Mouse (Mus musculus): Measurements from ENCODE around the gene Trim38. TPM values are rescaled to one million over a fixed set of nuclear protein-coding genes. Genes with fewer than 3 reads are reported as not detected.
"Not testable (repeated sequence)": the region's sequence is repeated elsewhere in the genome, so short reads cannot be mapped to it uniquely, and the experiment has no call there.

The Trim38 gene
- polyA plus RNA-seq, 1 experiment = not detected

DNA sequence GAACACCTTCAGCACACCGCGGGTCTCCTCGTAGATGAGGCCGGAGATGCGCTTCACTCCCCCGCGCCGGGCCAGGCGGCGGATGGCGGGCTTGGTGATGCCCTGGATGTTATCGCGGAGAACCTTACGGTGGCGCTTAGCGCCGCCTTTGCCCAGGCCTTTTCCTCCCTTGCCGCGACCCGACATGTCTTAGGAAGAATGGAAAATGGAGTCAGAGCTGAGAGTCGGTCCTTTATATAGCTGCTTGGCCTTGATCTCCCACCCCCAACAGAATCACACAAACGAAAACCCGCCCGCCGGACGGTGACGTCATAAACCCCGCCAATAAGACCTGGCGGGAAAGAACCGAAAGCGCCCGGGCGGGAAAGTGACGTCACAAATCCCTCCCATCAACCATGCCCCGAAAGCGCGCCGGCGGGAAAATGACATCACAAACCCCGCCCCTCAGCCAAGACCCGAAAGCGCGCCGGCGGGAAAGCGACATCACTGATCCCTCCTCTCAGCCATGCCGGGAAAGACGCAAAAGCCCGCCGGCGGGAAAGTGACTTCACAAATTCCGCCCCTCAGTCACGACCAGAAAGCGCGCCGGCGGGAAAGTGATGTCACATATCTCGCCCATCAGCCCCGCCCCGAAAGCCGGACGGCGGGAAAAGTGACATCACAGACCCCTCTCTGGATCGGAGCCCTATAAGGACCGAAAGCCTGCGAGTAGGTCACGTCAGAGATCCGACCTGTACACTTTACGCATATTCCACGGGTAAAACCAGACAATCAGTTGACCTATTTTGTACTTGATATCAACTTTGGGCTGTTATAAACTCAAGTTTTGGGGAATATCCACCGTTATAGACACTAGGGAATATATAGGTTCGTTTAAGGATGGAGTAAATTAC lies 8.5 kb upstream of the Trim38 start, which contains the start of gene Hist1h4a:
TSS of gene Hist1h4a (minus strand) at position 259 of the 893 bp plus-strand sequence.
- under 1% methylated on average over 69 of the region's 72 CpGs for WGBS
- Histone ChIP-seq H3K36me3 (ENCODE audit: control insufficient read depth, insufficient read depth, low read length) (no peaks in the 10 kb centered on the region), H3K27ac (ENCODE audit: control insufficient read depth, insufficient read depth, low read length) (peak within 1 kb of the TSS; percentile 94), H3K27me3 (ENCODE audit: control insufficient read depth, insufficient read depth, low read length) (no peaks in the 10 kb centered on the region), H3K4me3 (ENCODE audit: control insufficient read depth, insufficient read depth, low read length) (peak within 1 kb of the TSS; percentile 50), H3K4me1 (replicated peaks; ENCODE audit: control insufficient read depth, insufficient read depth, low read length) (peaks cover 12% of the 10 kb centered on the region)
- peak; percentile 98 for DNase-seq
- peak; percentile 72 for TF ChIP-seq POLR2A (IDR thresholded peaks at IDR 0.05; ENCODE audit: control insufficient read depth, extremely low read depth, insufficient read depth, low read length, poor library complexity)
- no peak for TF ChIP-seq CTCF (IDR thresholded peaks at IDR 0.05; ENCODE audit: borderline replicate concordance, control insufficient read depth, extremely low read depth, insufficient read depth, low read length, poor library complexity)

DNA sequence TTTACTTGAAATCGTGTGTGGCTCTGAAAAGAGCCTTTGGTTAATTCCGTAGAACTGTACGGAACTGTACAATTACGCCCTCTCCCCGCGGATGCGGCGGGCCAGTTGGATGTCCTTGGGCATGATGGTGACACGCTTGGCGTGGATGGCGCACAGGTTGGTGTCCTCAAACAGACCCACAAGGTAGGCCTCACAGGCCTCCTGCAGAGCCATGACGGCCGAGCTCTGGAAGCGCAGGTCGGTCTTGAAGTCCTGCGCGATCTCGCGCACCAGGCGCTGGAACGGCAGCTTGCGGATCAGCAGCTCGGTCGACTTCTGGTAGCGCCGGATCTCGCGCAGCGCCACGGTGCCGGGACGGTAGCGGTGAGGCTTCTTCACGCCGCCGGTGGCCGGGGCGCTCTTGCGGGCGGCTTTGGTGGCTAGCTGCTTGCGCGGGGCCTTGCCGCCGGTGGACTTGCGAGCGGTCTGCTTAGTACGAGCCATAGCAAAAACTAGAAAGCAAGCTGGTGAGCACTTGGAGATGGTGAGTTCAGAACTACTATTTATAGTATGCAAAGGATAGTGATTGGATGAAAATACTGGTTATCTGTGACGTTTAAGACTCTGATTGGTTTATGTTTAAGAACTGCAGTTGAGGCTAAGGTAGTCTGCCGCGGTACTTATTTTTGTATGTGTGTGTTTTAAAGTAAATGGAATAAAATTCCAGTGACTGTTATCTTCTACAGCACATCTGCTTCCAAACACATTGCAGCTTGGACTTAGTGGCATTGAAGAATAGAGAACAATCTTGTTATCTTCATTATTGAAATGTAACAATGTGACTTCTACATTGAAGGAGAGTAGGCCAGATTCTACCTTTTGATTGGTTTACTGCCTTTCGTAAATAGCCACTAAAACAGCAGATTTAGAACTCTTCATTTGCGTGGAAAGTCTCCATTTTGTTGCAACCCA lies 7.6 kb upstream of the Trim38 start, which contains the start of gene Hist1h3a:
TSS of gene Hist1h3a (minus strand) at position 516 of the 951 bp plus-strand sequence.
- TF ChIP-seq POLR2A (IDR thresholded peaks at IDR 0.05; ENCODE audit: control insufficient read depth, extremely low read depth, insufficient read depth, low read length, poor library complexity) = peak; percentile 70
- DNase-seq = peak; percentile 72
- WGBS = under 1% methylated on average over 33 of the region's 52 CpGs
- H3K4me3 ChIP-seq (ENCODE audit: control insufficient read depth, insufficient read depth, low read length) = peak within 1 kb of the TSS; percentile 50
- H3K4me1 ChIP-seq (replicated peaks; ENCODE audit: control insufficient read depth, insufficient read depth, low read length) = peaks cover 12% of the 10 kb centered on the region
- not testable (repeated sequence) for H3K36me3 ChIP-seq (ENCODE audit: control insufficient read depth, insufficient read depth, low read length); H3K27me3 ChIP-seq (ENCODE audit: control insufficient read depth, insufficient read depth, low read length)
- H3K27ac ChIP-seq (ENCODE audit: control insufficient read depth, insufficient read depth, low read length) = peak within 1 kb of the TSS; percentile 94

DNA sequence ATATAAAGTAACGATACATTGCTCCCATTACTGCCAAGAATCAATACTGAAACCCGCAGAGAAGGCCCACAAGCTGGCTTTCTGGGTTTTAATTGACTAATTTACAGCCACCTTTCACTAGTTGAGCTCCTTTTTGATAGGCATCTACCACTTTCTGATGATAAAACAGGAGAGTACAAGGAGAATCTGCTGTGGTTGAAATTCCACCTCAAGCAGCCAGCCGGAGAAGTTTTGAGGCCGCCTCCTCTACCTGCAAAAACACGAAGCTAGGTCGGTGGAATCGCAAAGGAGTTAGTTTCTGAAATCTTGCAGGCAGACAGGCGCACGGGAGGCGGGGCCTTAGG lies 6.5 kb upstream of the Trim38 start:
- Histone ChIP-seq H3K4me3 (ENCODE audit: control insufficient read depth, insufficient read depth, low read length) (no peak overlapping the region), H3K4me1 (replicated peaks; ENCODE audit: control insufficient read depth, insufficient read depth, low read length) (peaks cover 9% of the 10 kb centered on the region), H3K36me3 (ENCODE audit: control insufficient read depth, insufficient read depth, low read length) (no peaks in the 10 kb centered on the region), H3K27ac (ENCODE audit: control insufficient read depth, insufficient read depth, low read length) (peak overlapping the region; percentile 82), H3K27me3 (ENCODE audit: control insufficient read depth, insufficient read depth, low read length) (no peaks in the 10 kb centered on the region)
- DNase-seq = no peak
- TF ChIP-seq POLR2A (IDR thresholded peaks at IDR 0.05; ENCODE audit: control insufficient read depth, extremely low read depth, insufficient read depth, low read length, poor library complexity) (no peak), CTCF (IDR thresholded peaks at IDR 0.05; ENCODE audit: borderline replicate concordance, control insufficient read depth, extremely low read depth, insufficient read depth, low read length, poor library complexity) (no peak)
- WGBS = 1% methylated on average over 10 of the region's 10 CpGs

DNA sequence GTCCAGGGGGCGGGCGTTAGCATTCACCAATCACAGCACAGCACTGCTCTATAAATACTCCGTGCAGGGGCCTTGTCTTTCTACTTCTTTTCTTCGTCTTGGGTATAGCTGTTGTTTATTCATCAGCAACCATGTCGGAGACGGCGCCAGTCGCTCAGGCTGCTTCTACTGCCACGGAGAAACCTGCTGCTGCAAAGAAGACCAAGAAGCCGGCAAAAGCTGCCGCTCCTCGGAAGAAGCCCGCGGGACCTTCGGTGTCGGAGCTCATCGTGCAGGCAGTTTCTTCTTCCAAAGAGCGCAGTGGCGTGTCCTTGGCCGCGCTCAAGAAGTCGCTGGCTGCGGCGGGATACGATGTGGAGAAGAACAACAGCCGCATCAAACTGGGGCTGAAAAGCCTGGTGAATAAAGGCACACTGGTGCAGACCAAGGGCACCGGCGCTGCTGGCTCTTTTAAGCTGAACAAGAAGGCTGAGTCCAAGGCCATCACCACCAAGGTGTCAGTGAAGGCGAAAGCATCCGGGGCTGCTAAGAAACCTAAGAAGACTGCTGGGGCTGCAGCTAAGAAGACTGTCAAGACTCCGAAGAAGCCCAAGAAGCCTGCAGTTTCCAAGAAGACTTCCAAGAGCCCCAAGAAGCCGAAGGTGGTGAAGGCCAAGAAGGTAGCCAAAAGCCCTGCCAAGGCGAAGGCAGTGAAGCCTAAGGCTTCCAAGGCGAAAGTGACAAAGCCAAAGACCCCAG lies 6.0 kb upstream of the Trim38 start, which contains the start of gene Hist1h1a:
TSS of gene Hist1h1a (plus strand) at position 81 of the 738 bp plus-strand sequence.
- peak within 1 kb of the TSS; percentile 74 for H3K4me3 ChIP-seq (ENCODE audit: control insufficient read depth, insufficient read depth, low read length)
- 2% methylated on average over 34 of the region's 34 CpGs for WGBS
- DNase-seq = peak; percentile 87
- H3K4me1 ChIP-seq (replicated peaks; ENCODE audit: control insufficient read depth, insufficient read depth, low read length) = peaks cover 9% of the 10 kb centered on the region
- no peak for TF ChIP-seq CTCF (IDR thresholded peaks at IDR 0.05; ENCODE audit: borderline replicate concordance, control insufficient read depth, extremely low read depth, insufficient read depth, low read length, poor library complexity)
- TF ChIP-seq POLR2A (IDR thresholded peaks at IDR 0.05; ENCODE audit: control insufficient read depth, extremely low read depth, insufficient read depth, low read length, poor library complexity) = peak; percentile 89; the same call in 1 of the 2 replicates
- H3K27me3 ChIP-seq (ENCODE audit: control insufficient read depth, insufficient read depth, low read length) = no peaks in the 10 kb centered on the region
- H3K36me3 ChIP-seq (ENCODE audit: control insufficient read depth, insufficient read depth, low read length) = no peaks in the 10 kb centered on the region
- peak within 1 kb of the TSS; percentile 94 for H3K27ac ChIP-seq (ENCODE audit: control insufficient read depth, insufficient read depth, low read length)

DNA sequence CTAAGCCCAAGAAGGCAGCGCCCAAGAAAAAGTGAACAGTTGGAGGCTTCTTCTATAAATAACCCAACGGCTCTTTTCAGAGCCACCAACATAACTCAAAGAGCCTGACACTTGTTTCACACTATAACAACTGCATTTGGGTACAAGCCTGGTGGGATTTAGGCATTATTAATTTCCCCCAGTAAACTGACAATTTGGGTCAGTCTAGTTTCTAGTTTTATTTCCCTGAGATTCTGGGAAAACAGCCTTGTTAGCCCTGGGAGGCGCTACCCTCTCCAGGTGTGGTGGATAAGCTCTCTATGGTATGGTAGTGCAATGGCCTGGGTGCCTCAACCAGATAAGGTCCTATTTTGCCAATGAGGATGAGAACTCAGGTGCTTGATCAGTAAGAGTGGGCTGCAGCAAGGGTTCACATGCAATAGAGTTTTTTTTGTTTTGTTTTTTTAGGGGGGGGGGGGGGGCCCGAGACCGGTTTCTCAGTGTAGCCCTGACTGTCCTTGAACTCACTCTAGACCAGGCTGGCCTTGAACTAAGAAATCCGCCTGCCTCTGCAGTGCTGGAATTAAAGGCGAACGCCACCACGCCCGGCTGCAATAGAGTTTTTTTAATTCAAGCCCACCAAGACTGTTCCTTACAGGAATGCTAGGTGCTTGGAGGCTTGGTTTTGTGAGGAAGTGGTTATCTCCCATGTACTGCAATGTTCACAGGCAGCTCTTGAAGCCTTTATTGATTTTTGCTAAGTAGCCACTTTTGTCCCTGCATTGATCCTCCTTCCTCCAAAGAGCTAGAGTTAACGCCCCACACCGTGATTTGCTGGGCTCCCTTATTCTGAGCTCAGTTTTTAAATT lies 5.2 kb upstream of the Trim38 start:
- no peak for TF ChIP-seq POLR2A (IDR thresholded peaks at IDR 0.05; ENCODE audit: control insufficient read depth, extremely low read depth, insufficient read depth, low read length, poor library complexity)
- no peak for TF ChIP-seq CTCF (IDR thresholded peaks at IDR 0.05; ENCODE audit: borderline replicate concordance, control insufficient read depth, extremely low read depth, insufficient read depth, low read length, poor library complexity)
- Histone ChIP-seq H3K36me3 (ENCODE audit: control insufficient read depth, insufficient read depth, low read length) (no peaks in the 10 kb centered on the region), H3K4me3 (ENCODE audit: control insufficient read depth, insufficient read depth, low read length) (peak overlapping the region; percentile 74), H3K27ac (ENCODE audit: control insufficient read depth, insufficient read depth, low read length) (peak overlapping the region; percentile 94), H3K4me1 (replicated peaks; ENCODE audit: control insufficient read depth, insufficient read depth, low read length) (peaks cover 9% of the 10 kb centered on the region), H3K27me3 (ENCODE audit: control insufficient read depth, insufficient read depth, low read length) (no peaks in the 10 kb centered on the region)
- no peak for DNase-seq
- 50% methylated on average over 12 of the region's 12 CpGs for WGBS

Data from thymus, adult 2 months (tissue).